ENCODE assay signal across 22 mouse cellular contexts in genomic region chr11:118216468-118216867, GRCm38 (mm10). TPM values are rescaled to one million over a fixed set of nuclear protein-coding genes. Genes with fewer than 3 reads are reported as not detected.
DNase-seq lines count a peak whose midpoint lies in the region; ATAC-seq and TF ChIP-seq lines count a peak whose summit lies in the region.
"Had no signal": no experiment of that assay in that cellular context is flagged by ENCODE, and none has a peak within 500 bp of the region (broad histone marks: within the 10 kb centered on the region; RNA-seq: fewer than 3 reads in every experiment).

No protein-coding gene starts in this region.

- no peak overlapping the region for H3K9ac ChIP-seq in intestine, postnatal 0 days (ENCODE audit: low read depth, low read length)
- no peak overlapping the region for H3K9ac ChIP-seq in intestine, embryonic 15.5 days
- H3K9ac ChIP-seq: forebrain, embryonic 15.5 days; hindbrain, embryonic 14.5 days; limb, embryonic 12.5 days; neural tube, embryonic 12.5 days had no signal

- H3K79me2 ChIP-seq in myocyte (ENCODE audit: control insufficient read depth, insufficient read depth) = peaks cover 19% of the 10 kb centered on the region

- H3K27me3 ChIP-seq in intestine, postnatal 0 days (replicated peaks; ENCODE audit: control insufficient read depth, insufficient read depth, low read length) = no peaks in the 10 kb centered on the region
- no peaks in the 10 kb centered on the region for H3K27me3 ChIP-seq in intestine, embryonic 15.5 days (replicated peaks)
- no peaks in the 10 kb centered on the region for H3K27me3 ChIP-seq in myocyte (ENCODE audit: control insufficient read depth, insufficient read depth, insufficient read length)
- H3K27me3 ChIP-seq: forebrain, embryonic 15.5 days; limb, embryonic 12.5 days; neural tube, embryonic 12.5 days; Patski had no signal

- 56% methylated on average over 6 of the region's 6 CpGs for WGBS in intestine, postnatal 0 days
- WGBS in intestine, embryonic 15.5 days = 75% methylated on average over 6 of the region's 6 CpGs
- 79% methylated on average over 6 of the region's 6 CpGs for WGBS in bone marrow, adult 2 months

- intact Hi-C loops in gastrocnemius, adult 2 months (cut with DNase I) = loop anchor here (1.0 to 2.0 kb wide), 2 partner anchors 24 to 113 kb away; no protein-coding TSS in a partner anchor

- H3K9me3 ChIP-seq in intestine, postnatal 0 days (ENCODE audit: control insufficient read depth) = no peaks in the 10 kb centered on the region
- H3K9me3 ChIP-seq in intestine, embryonic 15.5 days = no peaks in the 10 kb centered on the region
- H3K9me3 ChIP-seq: forebrain, embryonic 15.5 days; limb, embryonic 12.5 days; midbrain, embryonic 10.5 days; neural tube, embryonic 12.5 days had no signal

- H3K27ac ChIP-seq in gastrocnemius, adult 2 months = peak overlapping the region; percentile 85
- H3K27ac ChIP-seq in intestine, postnatal 0 days (ENCODE audit: low read depth, low read length) = peak overlapping the region; percentile 15
- H3K27ac ChIP-seq in intestine, embryonic 15.5 days = no peak overlapping the region
- H3K27ac ChIP-seq in bone marrow, adult 2 months (ENCODE audit: control insufficient read depth, insufficient read depth, low read depth, low read length, poor library complexity) = peak overlapping the region; percentile 21
- H3K27ac ChIP-seq: forebrain, embryonic 15.5 days; hindbrain, embryonic 14.5 days; kidney, postnatal 0 days; limb, embryonic 12.5 days; midbrain, embryonic 10.5 days; neural tube, embryonic 12.5 days had no signal

- H3K4me2 ChIP-seq in intestine, postnatal 0 days (replicated peaks; ENCODE audit: low read depth) = no peak overlapping the region
- H3K4me2 ChIP-seq in intestine, embryonic 15.5 days (replicated peaks) = no peak overlapping the region
- peak overlapping the region; percentile 44 for H3K4me2 ChIP-seq in myocyte (ENCODE audit: low read depth)
- H3K4me2 ChIP-seq: forebrain, embryonic 15.5 days; hindbrain, embryonic 14.5 days; limb, embryonic 12.5 days; neural tube, embryonic 12.5 days had no signal

- TF ChIP-seq POLR2A in bone marrow, adult 2 months (IDR thresholded peaks at IDR 0.05; ENCODE audit: borderline replicate concordance, control insufficient read depth, low read depth, low read length) = no peak
- TF ChIP-seq POLR2A in myocyte (IDR thresholded peaks at IDR 0.05; ENCODE audit: insufficient read length, low read depth) = no peak

- no peak for TF ChIP-seq CTCF in gastrocnemius, adult 2 months (IDR thresholded peaks at IDR 0.05)
- no peak for TF ChIP-seq CTCF in intestine, postnatal 0 days (IDR thresholded peaks at IDR 0.05; ENCODE audit: low read depth)
- TF ChIP-seq CTCF in bone marrow, adult 2 months (IDR thresholded peaks at IDR 0.05; ENCODE audit: control insufficient read depth, insufficient read depth, low read length) = no peak

- H3K36me3 ChIP-seq in intestine, postnatal 0 days (ENCODE audit: control insufficient read depth, insufficient read depth) = no peaks in the 10 kb centered on the region; the same call in 1 of the 2 replicates
- no peaks in the 10 kb centered on the region for H3K36me3 ChIP-seq in intestine, embryonic 15.5 days
- no peaks in the 10 kb centered on the region for H3K36me3 ChIP-seq in myocyte (ENCODE audit: control insufficient read depth, insufficient read depth)
- H3K36me3 ChIP-seq: forebrain, embryonic 15.5 days; limb, embryonic 12.5 days; midbrain, embryonic 10.5 days; neural tube, embryonic 12.5 days had no signal

- H3K4me1 ChIP-seq in intestine, postnatal 0 days (replicated peaks; ENCODE audit: control insufficient read depth, insufficient read depth, low read length) = 0 out of 2 replicates have a peak, but pooled peaks cover 9% of the 10 kb centered on the region
- peaks cover 19% of the 10 kb centered on the region for H3K4me1 ChIP-seq in intestine, embryonic 15.5 days (replicated peaks)
- peaks cover 10% of the 10 kb centered on the region for H3K4me1 ChIP-seq in bone marrow, adult 2 months (ENCODE audit: control insufficient read depth, insufficient read depth, low read length)

- no peak for ATAC-seq in intestine, postnatal 0 days
- ATAC-seq in intestine, embryonic 15.5 days = no peak
- ATAC-seq: activated CD4-positive, CD25-positive, alpha-beta regulatory T cell, adult 4 months; forebrain, embryonic 15.5 days; intestine, embryonic 16.5 days had no signal

- DNase-seq in gastrocnemius, adult 2 months = no peak
- no peak for DNase-seq in gastrocnemius, adult 8-10 months (ENCODE audit: low spot score in 2 of 2)
- no peak for DNase-seq in ovary, adult 18-20 months (ENCODE audit: low spot score)
- DNase-seq in thymus, postnatal 36 days = no peak
- DNase-seq: cerebellum, postnatal 14 days; lung, adult 18-20 months; lung, postnatal 36 days; right cerebral cortex, postnatal 14 days had no signal

- no peak overlapping the region for H3ac ChIP-seq in myocyte (ENCODE audit: control insufficient read depth, insufficient read length)

- H3K4me3 ChIP-seq in gastrocnemius, adult 2 months = no peak overlapping the region
- H3K4me3 ChIP-seq in intestine, postnatal 0 days (ENCODE audit: low read depth, low read length) = no peak overlapping the region
- H3K4me3 ChIP-seq in intestine, embryonic 15.5 days (replicated peaks) = no peak overlapping the region
- no peak overlapping the region for H3K4me3 ChIP-seq in bone marrow, adult 2 months (replicated peaks; ENCODE audit: control insufficient read depth, low read depth, low read length)
- no peak overlapping the region for H3K4me3 ChIP-seq in myocyte
- H3K4me3 ChIP-seq: forebrain, embryonic 15.5 days; left cerebral cortex, adult 2 months; limb, embryonic 12.5 days; midbrain, embryonic 10.5 days; neural tube, embryonic 12.5 days had no signal

TF ChIP-seq in myocyte, 11 proteins besides CTCF, POLR2A, EP300 and RAD21:
- TF ChIP-seq MAX (IDR thresholded peaks at IDR 0.05; ENCODE audit: low read depth) = no peak
- no peak for TF ChIP-seq E2F4 (IDR thresholded peaks at IDR 0.05; ENCODE audit: insufficient read depth)
- TF ChIP-seq TCF12 (IDR thresholded peaks at IDR 0.05; ENCODE audit: insufficient read depth, poor library complexity, severe bottlenecking) = no peak
- TF ChIP-seq MYOD1 (IDR thresholded peaks at IDR 0.05; ENCODE audit: control insufficient read depth in 1 of 3, insufficient read length in 2 of 3, low read depth in 2 of 3) = no peak
- no peak for TF ChIP-seq CEBPB (IDR thresholded peaks at IDR 0.05; ENCODE audit: insufficient read depth, poor library complexity, severe bottlenecking)
- no peak for TF ChIP-seq MYOG (IDR thresholded peaks at IDR 0.05; ENCODE audit: control insufficient read depth in 1 of 3, insufficient read depth in 1 of 3, insufficient read length in 2 of 3, low read depth in 2 of 3)
- TF ChIP-seq POLR2AphosphoS2 (IDR thresholded peaks at IDR 0.05; ENCODE audit: insufficient read length, low read depth) = no peak
- no peak for TF ChIP-seq TCF3 (IDR thresholded peaks at IDR 0.05; ENCODE audit: insufficient read length, low read depth)
- no peak for TF ChIP-seq SRF (IDR thresholded peaks at IDR 0.05; ENCODE audit: control insufficient read depth, insufficient read length, low read depth)
- no peak for TF ChIP-seq USF1 (IDR thresholded peaks at IDR 0.05; ENCODE audit: low read depth)
- TF ChIP-seq REST (IDR thresholded peaks at IDR 0.05; ENCODE audit: insufficient read depth, insufficient read length) = no peak

RNA-seq across cellular contexts. Expression of gene Cyth1, which starts 31.9 kb away (rescaled TPM):
- total RNA-seq in gastrocnemius, adult 2 months (2021) = 10 to 100 TPM; 28.6 to 49.6 TPM
- total RNA-seq in gastrocnemius, adult 8-10 months (2022) = 10 to 100 TPM; 26.6 to 38.4 (median 30.2) TPM
- polyA plus RNA-seq in intestine, postnatal 0 days (2015; fragmentation: Nextera tagmentation; extraction: Ambion mirVana) = 9.5 and 10.9 TPM in 2 replicates
- 11.6 and 12.1 TPM in 2 replicates for polyA plus RNA-seq in intestine, embryonic 15.5 days (2015; fragmentation: Nextera tagmentation; extraction: Ambion mirVana)
- 19.2 and 28.3 TPM in 2 replicates for polyA plus RNA-seq in bone marrow, adult 2 months (2011; ENCODE audit: insufficient read depth, insufficient read length, low replicate concordance, missing spikeins)
- polyA plus RNA-seq in myocyte (2012; fragmentation: generic; extraction: Trizol) = 16.1 TPM
